Mouse (Mus musculus): ENCODE measurements around the gene Hoxa7. TPM values are rescaled to one million over a fixed set of nuclear protein-coding genes. Genes with fewer than 3 reads are reported as not detected.

The Hoxa7 gene
- total RNA-seq, 2 experiments from 2014 or later: 11.2 to 12.5 TPM

DNA sequence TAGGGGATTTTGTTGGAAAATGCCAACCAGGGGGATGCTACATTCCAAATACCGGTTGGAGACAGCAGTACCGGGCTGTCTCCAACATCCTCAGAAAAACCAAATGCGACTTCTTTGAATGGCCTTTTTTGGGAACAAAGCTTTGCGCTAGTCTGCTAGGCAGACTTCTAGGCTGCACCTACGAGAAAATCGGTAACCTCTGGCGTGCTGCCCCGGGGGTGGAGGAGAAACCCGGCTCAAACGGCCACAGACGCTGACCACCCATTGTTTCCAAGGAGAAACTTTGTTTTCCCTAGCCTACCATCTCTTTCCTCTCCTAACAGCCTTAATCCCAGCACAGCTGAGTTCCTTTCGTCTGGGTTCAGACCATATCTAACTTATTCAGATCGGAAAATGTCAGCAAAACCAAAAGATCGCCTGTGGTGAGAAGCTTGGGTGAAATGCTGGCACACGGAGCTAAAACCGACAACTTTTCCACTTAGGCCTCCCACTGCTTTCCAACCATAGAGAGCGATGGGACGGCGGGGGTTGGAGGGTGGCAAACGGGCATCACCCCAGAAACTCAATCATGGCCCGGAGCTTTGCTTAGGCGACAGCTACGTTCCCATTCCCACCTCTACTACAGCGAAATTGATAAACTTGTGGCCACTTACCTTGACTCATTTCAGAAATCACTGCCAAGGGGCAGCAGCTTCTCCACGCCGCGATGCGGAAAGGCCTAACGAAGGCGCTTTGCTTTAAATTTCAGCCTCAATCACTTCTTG, 18.2 kb upstream of the Hoxa7 start:
- no peak for DNase-seq (ENCODE audit: low spot score in 2 of 2)

DNA sequence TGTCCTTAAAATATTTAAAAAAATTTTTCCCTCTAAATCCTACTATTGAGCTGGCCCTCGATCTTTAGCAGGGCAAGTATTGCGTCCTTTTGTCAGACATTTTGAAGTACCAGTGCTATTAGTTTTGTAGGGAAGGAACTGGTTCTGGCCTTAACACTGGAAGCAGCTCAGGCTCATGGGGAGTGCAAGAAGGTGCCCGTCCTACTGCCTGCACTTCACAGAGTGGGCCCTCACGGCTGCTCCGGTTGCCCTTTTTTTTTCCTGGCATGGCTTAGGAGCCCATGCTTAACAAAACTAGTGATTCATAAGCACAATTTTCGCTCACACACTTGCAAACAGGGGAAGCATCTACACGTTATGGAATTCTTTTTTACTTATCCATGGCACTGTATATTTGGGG, 17.3 kb upstream of the Hoxa7 start:
- no peak for DNase-seq (ENCODE audit: low spot score in 2 of 2)

DNA sequence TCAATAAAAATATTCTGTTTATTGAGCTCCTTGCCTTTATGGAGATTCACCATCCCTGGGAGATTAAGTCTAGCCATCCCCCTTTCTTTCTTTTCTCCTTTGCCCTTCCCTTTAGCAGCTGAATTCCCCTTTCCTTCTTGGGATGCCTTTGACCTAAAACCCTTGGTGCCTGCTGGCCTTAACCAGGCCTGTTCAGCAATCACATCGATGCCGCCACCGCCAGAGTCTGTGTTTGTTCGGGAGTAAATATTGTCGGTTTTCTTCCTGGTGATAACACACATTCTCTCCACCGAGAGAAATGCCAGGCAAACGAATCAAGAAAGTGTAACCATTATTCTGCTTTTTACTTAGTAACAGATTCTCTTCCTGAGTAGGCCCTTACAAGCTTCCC, 16.5 kb upstream of the Hoxa7 start:
- no peak for DNase-seq (ENCODE audit: low spot score in 2 of 2)

DNA sequence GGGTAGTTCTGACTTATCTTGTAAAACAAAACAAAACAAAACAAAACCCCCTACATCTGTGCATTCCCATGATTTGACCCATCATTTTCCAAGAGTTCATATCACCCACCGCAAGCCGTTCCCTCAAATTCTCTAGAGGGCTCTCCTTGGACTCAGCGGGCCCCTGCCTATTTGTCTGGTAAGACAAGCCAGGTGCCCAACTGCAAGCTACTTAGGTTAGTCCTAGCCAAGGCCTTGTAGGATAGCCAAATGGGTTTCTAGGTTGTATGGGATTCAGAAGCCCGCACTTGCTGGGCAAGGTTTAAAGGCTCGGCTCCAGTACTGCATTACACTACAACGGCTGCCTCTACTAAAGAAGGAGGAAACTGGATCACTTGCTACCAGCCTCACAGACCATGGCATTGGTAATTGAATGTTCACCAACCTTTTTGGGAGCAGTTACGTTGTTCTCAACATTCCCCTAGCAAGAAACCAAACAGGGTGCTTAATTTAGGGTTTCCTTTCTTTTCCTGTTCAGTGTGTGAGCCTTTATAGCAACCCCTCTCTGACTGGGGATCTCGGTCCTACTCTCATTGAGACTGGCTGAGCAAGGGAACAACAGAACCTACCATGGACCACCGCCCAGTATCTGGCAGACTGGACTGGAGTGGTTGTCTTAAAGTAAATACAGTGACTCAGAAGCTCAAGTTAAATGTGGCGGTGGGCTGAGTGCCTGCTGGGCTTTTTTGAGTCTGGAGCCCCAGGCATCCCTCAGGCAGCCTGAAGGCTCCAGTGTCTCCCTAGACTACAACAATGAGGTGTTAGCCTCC, 15.9 kb upstream of the Hoxa7 start:
- no peak for DNase-seq (ENCODE audit: low spot score in 2 of 2)

DNA sequence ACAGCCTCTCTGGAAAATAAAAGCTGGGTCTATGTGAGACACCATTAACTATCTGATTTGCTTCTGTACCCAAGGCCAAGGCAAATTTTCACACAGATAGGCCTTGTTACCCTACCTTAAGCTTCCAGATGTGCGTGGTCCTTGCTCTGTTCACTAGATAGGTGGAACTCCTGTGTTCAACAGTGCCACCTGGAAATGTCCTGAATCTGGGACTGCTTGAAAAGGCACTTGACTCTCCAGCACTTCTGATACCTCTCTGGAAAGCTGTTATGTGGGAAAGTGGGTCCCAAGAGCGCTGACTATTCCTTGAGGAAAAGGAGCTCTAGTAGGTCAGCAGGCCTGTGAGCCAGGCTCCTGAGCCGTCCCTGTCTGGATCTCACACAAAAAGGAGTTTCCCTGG, 15.2 kb upstream of the Hoxa7 start:
- DNase-seq (ENCODE audit: low spot score in 2 of 2): no peak

DNA sequence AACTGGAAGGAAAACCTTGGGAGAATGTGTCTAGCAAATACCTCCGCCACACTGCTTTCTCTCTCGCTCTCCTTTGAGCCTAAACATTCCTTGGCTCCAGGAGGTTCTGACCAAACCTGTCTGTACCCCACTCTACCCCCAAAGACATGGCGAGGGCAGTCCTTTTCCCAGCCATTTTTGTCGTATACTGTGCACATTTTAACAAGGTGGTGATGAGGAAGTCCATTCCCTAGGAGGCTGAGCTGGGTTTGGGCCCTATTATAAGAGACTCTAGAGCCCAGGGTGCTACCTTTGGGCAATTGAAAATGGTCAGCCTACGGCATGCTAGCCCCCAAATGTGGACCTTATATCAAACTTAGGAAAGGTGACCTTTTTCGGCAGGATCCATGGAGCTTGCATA, 14.2 kb upstream of the Hoxa7 start:
- no peak for DNase-seq (ENCODE audit: low spot score in 2 of 2)

DNA sequence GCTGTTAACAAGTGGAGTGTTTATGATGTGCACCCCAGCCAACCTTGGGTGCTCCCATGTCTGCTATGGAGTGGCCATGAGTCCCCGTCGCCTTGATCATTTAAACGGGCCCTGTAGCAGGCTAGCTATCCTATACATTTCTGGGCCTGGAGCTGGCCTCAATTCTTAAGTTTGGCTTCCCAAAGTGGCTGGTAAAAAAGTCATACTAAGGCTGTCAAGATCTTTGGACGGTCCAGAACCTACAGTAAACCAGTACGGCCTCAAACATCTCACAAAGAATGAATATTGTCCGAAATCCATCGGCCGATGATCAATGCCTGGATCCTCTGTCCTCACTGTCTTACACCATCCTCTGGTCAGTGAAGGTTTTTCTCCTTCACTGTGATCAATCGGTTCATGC, 13.6 kb upstream of the Hoxa7 start:
- no peak for DNase-seq (ENCODE audit: low spot score in 2 of 2)

DNA sequence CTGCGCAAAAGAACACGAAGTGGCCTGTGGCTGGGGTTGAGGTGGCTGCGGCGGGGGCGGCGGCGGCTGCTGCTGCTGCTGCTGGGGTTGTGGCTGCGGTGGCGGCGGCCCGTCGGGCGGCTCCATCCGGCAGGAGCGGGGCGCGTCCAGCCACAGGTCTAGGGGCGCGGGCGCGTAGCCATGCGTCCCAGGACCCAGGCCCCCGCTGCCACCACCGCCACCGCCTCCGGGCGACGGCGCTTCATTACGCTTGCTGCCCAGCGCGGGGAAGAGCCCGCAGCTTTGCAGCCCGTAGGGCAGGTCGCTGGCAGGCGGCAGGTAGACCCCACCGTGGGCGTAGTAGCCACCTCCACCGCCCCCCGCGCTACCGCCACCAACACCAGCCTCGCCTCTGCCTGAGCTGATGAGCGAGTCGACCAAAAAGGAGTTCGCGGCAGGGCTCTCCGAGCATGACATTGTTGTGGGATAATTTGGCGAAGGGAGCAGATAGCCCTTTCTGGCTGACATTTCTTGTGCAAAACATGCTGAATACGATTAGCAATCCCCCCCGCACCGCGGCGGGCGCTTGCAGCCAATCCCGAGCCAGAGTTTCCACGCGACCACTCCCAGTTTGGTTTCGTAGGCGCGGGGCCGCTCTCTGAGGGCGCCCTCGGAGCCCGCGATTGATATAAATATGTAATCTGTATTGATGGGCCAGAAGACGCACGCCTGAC, 12.9 kb upstream of the Hoxa7 start:
- DNase-seq (ENCODE audit: low spot score in 2 of 2): peak; percentile 58 to 74

DNA sequence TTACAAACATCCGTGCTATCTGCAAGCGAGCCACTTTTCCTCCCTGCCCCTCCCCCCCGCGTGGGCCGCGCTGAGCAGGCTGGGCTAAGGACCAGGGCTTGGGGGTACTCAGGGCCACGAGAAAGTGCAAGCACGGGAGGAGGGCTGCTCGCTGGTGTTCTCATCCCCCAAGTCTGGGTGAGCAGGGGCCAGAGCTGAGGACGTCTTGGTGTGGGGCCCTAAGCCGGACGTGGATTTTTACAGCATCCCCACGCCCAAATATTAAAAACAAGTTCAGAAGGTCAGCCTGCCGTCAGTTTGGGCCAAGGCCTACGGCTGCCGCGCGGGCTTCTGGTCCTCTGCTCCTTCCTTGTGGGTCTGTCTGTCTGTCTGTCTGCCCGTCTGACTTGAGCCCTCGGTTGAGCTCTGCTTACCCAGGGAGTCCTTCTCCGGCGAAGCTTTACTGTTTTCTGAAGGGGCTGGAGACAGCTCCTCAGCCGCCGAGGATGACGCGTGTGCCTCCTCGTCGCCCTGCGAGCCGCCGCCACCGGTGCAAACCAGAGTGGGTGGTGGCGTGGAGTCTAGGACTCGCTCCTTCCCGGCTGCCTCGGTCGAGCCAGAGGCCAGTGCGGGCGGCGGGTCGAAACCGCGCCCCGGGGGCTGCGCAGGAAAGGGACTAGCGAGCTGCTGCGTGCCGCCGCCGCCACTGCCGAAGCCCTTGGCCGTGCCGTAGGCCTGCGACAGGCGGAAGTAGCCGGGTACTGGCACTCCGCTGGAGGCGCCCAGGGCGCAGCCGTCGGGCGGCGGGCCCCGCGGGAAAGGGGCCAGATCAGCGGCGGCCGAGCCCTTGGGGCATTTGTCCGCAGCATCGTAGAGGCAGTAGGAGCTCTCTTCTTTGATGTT, 12.1 kb upstream of the Hoxa7 start:
- DNase-seq (ENCODE audit: low spot score in 2 of 2): peak; percentile 44 to 88

DNA sequence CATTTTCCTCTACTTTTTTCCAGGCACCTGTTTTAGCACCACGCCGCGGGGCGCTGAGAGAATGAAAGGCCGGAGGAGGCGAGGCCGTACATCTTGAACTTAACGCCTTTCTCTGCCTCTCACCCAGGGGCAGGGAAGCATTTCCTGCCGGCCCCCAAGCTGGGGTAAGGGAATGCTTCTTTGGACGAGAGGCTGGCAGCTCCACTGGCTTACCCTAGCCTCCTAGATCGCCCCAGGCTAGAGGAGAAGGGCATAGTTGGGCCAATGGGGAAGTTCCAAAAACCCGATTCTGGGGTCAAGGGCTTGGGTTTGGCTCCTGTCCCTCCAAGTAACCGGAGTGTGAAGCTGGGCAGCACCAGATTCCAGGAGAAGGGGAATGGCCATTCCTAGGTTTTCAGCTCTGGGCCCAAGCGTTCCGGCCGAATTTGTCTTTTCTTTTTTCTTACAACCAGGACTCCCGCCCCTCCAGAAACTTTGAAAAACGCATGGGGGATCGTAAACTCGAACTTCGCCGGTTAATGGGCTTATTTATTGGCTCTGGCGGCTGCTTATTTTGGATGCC, 11.4 kb upstream of the Hoxa7 start:
- no peak for DNase-seq (ENCODE audit: low spot score in 2 of 2)

DNA sequence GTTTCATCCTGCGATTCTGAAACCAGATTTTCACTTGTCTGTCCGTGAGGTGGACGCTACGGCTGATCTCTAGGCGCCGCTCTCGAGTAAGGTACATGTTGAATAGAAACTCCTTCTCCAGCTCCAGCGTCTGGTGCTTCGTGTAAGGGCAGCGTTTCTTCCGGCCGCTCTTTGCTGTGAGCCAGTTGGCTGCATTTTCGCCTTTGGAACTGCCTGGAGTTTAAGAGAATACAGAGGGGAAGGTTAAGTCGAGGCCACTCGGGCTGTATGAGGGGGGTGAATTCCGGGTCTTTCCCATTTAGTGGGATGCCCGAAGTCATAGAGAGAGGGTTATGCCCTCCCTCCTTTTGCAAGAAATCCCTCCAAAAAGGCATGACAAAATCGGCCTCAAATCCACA, 10.9 kb upstream of the Hoxa7 start:
- DNase-seq (ENCODE audit: low spot score in 2 of 2): peak in 1 of 2 experiments; percentile 56

DNA sequence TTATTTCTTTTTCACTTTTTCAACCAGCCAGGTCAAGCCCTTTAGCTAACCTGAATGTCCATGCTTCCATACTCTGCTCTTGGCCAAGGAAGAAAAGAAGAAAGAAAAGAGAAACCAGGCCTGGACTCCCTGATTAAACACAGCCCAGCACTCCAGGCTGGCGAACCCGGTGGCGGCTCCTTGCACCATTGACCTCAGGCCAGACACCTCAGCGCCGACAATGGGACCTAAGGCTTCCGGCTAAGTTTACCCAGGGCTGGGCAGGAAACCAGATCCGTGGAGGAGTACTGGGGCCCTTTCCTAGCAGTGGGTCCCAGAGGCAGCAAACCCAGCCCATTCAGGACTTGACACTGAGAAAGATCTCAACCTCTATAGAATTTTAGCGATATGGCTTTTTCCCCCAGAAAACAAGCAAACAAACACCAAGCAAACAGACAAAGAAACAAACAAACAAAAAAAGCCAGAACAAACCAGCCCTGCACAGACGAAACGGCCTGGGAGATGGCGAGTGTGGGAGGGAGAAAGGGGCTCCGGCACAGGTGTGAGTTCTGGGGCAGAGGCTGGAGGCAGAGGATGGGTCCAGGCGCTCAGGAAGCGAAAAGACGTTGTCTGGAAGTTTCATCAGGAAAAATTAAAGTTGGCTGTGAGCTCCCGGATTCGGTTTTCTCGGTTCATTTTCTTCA, 10.4 kb upstream of the Hoxa7 start:
- no peak for DNase-seq (ENCODE audit: low spot score in 2 of 2)

DNA sequence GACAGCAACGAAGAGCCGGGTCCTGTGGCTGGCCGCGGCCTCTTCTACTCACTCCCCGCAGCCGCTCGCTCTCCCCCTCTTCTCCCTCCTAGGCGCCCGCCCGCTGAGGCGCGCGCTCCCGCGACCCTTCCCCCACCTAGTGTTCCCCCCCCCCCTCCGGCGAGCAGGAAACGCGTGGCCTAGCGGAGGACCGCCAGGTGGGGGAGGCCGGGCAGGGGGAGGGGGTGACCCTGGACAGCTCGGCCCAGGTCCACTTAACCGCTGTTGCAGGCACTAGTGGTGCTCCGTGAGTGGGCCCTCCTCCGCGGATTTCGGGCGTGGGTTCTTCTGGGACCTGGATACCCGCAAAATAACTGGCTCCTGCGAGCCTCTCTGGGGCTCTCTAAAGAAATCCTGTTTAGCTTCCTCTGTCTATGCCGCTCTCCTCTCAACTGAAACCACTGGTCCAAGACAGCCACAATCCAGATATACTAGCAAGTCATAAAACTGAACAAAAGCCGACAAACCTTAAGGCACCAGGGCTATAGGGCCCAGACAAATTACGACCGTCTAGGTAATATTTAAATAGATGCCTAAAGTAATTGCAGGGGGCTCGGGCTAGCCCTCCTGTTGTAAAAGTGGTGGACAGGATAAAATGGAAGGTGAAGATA, 9.0 kb upstream of the Hoxa7 start, which contains the start of gene Hoxa9:
TSS of gene Hoxa9 (minus strand) at position 574 of the 650 bp plus-strand sequence.
- DNase-seq (ENCODE audit: low spot score in 2 of 2): peak in 1 of 2 experiments; percentile 62

DNA sequence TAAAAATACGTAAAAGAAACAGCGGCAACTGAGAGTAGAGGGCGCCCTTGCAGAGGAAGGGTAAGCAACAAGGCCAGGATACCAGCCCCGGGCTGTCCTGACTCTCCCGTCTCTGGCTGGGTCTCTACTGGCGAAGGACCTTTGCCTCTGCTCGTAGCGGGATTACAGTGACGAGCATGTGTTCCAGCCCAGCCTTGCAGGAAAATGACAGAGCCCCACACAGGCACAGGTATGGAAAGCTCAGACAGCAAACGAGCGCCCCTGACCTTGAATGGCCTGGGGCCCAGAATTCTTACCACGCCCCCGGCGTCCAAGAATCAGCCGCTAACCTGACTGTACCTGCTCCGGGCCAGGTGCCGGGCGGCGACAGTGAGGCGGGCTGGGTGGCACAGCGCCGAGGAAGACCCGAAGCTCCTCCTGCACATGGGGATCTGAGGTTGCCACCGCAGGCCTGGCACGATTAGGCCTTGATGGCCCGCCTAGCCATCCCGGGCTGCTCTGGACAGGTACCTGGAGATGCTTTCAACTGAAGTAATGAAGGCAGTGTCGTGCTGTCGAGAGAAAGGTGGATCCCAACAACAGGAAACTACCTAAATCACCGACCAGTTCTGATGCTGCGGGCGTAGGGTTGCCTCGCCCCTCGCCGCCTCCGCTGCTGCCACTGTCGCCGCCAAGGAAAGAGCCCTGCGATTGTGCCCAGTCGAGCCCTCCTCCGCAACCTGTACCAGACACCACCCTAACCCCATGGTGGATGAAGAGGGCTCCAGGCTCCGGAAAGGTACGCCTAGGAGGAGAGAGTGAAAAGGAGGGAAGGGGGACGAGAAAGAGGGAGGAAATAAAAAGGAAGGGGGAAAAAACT, 8.1 kb upstream of the Hoxa7 start:
- peak in 1 of 2 experiments; percentile 55 for DNase-seq (ENCODE audit: low spot score in 2 of 2)

DNA sequence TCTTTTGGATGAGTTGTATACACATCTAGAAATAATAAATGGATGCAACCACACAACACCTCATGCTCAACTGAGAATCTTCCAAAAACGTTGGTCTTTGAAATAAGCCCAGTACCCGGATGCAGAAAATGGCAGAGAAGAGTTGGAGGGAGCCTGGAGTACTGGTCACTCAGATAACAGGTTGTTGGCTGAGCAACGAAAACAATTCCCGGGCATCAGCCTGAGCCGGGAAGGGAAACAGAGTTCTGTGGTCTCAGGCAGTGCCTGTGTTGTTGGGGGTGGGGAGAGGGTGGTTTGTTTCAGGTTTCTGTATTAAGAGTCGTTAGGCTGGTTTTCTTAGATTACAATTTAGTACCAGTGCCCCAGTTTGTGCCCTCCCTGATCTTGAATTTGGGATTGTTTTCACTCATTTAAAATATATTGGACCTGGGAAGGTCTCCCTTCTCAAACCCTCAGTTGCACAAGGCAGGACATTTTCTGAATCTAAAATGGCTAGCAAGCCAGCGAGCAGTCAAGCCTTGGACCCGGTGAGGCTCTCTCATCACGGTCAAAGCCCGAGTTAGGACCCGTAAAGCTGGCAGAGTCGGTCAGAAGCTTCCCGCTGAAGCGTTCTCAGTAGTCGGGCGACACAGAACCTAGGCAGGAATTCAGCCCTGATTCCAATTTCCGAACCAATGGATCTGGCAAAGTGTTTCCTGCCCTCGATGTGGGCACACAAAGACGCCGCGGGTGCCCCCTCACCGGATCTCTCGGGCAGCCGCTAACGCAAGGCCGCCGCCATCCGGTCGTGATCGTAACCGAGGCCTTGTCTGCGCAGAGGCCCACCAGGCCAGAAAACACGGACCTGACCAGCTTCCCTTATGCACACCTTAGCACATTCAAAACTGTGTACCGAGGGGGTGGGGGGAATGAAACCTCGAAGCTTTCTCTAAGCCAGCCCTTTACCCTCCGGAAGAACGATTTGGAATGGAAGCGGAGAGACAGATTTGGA, 7.1 kb upstream of the Hoxa7 start:
- peak in 1 of 2 experiments; percentile 64 for DNase-seq (ENCODE audit: low spot score in 2 of 2)

DNA sequence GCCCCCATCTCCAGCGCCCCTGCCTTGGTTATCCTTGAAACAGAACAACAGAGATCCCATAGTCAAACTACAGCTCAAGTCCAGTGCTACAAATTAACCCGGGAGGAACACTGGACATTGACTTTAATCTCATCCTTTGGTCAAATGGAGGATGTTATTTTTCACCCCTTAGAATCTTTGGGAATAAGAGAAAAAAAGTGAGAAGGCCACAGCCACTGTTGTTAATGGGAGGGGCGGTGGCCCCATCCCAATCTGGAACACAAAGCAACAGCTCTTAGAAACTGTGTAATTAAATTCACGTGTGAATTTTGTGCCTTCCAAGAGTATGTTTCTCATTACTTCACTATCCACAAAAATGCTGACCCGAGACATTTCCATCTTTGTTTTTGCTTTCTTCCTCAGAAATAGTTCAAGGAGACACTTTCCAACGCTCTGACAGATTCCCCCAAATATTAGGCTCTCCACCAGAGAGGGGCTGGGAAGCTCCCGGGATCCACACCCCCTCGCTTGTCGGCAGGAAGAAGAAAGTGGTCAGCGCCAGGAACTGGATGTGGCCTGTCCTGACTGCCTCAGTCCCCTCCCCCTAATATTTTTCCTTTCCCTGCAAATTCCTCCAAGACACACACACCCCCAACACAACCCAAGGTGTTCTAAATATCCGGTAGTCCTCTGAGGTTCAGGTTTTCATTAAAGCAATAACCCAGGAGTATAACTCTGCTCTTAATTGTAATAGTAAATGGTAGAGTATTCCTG, 6.0 kb upstream of the Hoxa7 start:
- no peak for DNase-seq (ENCODE audit: low spot score in 2 of 2)

Measured in gastrocnemius, postnatal 4 days (tissue).